Mouse (Mus musculus): Measurements from ENCODE around the gene Spag9. TPM values are rescaled to one million over a fixed set of nuclear protein-coding genes. Genes with fewer than 3 reads are reported as not detected.

Gene Spag9
- total RNA-seq, 2 experiments from 2014 or later = 134 to 170 TPM

DNA sequence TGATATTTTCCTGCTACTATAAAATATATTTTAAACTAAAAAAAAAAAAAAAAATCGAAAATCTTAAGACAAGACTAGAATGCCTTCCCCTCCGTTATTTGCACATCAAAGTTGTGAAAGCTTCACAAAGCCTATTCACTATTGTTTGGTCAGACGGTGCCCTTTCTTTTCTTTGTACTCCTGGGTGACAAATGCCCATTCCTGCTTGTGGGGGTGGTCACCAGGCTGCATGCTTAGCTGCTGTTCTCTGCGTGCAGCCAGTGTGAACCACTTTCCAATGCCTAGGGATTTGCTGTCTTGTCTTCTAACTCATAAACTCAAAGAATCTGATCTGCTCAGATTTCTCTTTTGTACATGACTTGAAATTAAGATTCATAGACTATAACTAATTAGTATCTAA, 49.1 kb downstream of the Spag9 start:
- DNase-seq (ENCODE audit: low spot score) = no peak

DNA sequence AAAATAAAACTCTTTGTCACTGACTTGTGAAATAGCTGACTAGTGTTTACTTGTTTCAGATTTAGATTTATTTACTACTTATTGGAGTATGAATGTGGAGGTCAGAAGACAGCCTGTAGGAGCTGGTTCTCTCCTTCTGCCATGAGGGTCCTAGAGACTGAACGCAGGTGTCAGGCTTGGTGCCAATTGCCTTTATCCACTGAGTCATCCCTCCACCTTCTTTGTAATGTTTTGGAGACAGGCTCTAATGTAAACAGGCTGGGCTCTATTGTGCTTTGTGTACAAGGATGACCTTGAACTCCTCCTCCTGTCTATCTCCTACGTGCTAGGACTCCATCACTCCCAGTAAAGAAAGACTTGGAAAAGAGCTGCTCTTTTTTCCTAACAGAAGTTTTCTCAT, 51.4 kb downstream of the Spag9 start:
- DNase-seq (ENCODE audit: low spot score) = no peak

DNA sequence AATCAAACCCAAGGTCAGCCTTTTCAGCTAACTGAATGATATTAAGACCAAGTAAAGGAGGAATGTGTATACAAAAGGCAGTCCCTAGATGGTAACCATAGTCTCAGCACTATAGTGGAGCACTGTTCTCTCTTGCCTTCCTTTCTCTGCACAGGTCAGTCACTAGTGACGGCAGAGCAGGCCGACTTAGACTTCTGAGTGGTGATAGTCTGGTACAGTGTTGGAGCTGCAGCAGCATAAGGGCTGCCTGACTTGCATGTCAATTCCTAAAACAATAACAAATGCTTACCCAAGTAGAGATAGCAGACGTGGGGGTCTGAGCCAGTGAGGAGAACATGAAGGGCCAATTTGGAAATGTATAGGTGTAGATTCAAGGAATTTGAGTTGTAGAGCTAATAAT, 58.3 kb downstream of the Spag9 start:
- no peak for DNase-seq (ENCODE audit: low spot score)

DNA sequence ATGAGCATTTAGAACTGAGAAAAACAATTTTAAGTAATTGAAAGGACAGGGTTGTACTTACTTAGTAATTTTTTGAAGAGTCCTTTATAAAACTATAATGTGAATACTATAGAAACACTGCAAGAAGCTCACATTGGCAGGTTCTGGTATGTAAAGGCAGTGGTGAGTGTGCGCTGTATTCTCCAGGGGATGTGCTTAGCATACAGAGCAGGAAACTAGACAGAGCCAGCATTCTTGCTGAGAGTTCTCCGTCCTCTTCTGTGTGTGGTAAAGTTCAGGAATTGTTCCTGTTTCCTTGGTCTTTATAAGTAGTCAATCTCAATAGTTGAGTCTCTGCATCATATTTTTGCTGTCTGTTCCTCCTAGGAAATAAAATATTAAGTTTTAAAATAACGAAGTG, 59.0 kb downstream of the Spag9 start:
- no peak for DNase-seq (ENCODE audit: low spot score)

DNA sequence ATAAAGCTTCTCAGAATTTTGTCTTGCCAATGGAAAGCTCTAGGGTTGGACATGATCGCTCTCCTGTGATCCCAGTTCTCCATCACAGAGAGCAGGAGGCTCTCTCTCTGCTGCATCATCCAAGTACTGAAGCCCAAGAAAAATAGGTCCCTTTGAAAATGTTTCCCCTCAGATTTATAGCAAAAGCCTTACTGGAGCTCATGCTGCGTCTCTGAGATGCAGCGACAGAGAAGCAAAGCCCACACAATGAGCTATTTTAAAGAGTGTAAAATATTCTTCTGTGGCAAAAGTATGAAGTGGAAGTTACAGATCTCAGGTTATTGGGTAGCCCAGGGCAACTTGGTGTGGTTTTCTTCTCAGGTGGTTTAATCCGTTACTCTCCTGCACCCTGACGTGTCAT, 68.0 kb downstream of the Spag9 start:
- DNase-seq (ENCODE audit: low spot score) = no peak

DNA sequence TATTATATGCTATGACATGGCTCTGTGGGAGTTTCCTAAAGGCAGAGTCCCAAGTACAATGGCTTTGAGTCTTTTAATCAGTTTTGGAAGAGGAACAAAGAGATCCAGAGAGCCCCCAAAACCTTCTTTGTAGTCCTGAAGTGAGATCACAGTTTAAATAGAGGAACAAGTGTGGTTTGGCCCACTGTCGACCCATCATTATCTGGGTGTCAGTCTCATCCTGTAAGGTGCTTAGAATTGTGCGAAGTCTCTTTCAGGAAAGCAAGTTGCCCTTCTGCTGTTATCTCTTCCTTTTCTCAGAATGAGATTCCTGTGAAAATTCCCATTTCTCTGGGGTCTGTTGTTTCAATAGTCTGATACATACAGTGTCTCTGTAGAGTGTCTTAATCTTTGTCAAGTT, 74.6 kb downstream of the Spag9 start:
- DNase-seq (ENCODE audit: low spot score) = no peak

DNA sequence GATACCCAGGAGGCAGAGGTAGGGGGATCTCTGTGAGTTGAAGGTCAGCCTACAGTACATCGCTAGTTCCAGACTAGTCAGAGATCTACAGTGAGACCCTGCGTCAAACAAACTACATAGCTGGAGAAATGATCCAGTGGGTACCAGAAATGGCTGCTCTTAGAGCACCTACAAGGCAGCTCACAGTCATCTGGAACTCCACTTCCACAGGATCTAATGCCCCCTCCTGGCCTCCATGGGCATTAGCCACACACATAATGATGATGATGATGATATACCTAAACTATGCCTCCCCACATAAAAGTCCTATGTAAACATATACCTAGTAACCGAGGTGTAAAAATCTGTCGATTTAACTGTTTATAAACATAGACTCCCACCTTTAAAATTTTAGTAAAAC, 77.4 kb downstream of the Spag9 start:
- DNase-seq (ENCODE audit: low spot score) = peak; percentile 11

DNA sequence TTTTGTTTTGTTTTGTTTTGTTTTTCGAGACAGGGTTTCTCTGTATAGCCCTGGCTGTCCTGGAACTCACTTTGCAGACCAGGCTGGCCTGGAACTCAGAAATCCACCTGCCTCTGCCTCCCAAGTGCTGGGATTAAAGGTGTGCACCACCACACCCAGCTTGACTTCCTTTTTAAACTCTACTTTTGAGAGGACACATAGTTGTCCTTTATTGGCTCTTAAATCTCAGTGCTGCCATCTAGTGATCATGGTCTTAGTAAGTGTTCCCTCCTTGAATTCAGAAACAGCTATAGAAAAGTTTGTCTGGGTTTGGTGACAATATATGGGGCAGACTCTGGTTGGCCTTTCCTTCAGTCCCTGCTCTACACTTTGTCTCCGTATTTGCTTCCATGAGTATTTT, 91.1 kb downstream of the Spag9 start:
- DNase-seq (ENCODE audit: low spot score) = peak; percentile 67

DNA sequence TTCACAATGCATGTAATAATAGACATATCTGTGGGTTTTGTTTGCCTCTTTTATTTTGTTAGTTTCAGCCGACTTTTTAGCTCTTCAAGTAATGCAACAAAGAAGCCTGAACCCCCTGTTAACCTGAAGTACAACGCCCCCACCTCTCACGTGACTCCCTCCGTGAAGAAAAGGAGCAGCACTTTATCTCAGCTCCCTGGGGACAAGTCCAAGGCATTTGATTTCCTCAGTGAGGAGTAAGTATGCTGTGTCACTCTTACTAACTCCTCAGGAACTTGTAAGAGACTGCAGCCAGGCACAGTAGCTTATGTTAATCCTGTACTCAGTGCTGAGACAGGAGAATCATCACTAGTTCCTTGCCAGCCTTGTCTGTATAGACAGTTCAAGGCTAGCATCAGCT, 94.6 kb downstream of the Spag9 start:
- DNase-seq (ENCODE audit: low spot score) = no peak

DNA sequence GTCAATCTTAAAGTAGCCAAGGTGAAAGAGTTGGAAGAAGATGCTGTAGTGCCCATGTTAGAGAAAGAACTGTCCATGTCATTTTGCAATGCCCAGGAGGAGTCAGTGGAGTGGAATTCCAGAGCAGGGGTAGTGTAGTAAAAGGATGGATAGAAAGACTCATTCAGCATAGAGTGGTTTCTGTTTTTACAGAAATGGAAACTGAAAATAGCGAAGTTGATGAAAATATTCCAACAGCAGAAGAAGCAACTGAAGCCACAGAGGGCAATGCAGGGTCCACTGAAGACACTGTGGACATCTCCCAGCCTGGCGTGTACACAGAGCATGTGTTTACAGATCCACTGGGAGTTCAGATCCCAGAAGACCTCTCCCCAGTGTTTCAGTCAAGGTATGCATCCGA, 101.6 kb downstream of the Spag9 start:
- no peak for DNase-seq (ENCODE audit: low spot score)

DNA sequence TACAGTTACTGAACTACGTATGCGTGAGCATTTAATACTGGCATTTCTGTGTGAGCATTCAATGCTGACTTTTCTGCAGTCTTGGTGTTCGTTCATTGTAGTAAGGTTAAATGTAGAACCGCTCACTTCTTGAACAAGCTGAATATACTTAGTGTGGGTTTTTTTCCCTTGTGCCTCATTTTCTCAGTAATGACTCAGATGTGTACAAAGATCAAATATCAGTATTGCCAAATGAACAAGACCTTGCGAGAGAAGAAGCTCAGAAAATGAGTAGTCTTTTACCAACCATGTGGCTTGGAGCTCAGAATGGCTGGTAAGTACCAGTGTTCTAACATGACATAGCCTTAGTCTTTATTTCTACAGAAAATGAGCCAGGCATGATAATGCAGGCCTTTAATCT, 102.9 kb downstream of the Spag9 start:
- no peak for DNase-seq (ENCODE audit: low spot score)

DNA sequence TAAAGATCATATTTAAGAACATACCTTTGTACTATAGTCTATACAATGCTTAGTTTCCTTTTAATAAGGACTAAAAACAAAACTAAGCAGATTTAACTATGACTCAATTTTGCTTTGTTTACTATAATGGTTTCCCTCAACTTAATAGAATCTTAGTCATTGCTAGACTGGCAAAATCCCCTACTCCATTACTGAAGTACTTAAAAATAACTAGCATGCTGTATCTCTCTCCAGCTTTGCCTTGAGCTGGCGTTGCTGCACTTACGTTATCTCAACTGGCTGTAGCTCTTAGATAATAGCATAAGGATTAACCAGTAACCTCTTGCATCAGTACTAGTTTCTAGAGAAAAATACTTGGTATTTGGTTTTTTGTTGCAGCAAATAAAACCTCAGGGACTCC, 117.9 kb downstream of the Spag9 start:
- DNase-seq (ENCODE audit: low spot score) = no peak

DNA sequence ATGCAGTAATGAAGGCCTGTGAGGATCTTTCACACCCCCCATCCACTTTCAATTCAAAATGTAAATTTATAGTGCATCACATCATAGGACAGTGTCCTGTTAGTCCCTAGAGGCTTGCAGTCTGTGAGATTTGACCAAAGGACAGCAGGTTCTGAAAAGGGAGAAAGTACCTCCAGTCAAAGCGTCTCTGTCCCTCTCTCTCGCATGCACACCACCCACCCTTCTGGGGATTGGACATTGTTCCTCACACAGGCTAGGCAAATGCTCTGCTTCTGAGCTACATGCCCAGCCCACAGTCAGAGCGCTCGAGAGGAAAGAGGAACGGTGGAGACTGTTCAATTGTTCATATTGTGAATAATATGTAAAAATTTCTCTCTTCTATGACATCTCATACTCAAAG, 119.5 kb downstream of the Spag9 start:
- no peak for DNase-seq (ENCODE audit: low spot score)

DNA sequence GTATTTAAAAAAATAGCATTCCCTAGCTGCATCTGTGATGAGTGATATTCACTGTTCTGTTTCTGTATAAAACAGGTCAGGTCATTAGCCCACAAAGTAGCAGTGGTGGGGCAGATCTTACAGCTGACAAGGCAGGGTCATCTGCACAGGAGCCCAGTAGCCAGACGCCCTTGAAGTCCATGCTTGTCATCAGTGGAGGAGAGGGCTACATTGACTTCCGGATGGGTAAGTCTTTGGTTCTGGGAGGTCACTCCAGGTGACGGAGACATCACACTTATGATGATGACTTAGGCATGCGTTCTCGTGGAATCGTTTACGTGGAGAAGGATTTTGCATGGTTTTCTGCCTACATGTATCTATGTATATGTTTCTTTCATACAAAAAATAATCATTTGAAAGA, 120.8 kb downstream of the Spag9 start:
- no peak for DNase-seq (ENCODE audit: low spot score)

DNA sequence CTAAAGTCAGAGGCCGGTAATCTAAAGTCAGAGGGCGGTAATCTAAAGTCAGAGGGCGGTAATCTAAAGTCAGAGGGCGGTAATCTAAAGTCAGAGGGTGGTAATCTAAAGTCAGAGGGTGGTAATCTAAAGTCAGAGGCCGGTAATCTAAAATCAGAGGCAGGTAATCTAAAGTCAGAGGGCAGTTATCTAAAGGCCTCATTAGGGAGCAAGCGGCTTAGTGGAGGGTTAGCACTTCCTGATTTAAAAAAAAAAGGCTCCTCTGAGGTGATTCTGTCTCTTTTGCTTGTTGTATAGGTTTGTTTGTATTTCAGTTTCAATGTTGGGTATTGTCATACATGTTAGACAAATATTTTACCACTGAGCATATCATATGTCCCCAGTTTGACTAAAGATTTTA, 121.9 kb downstream of the Spag9 start:
- DNase-seq (ENCODE audit: low spot score) = no peak

DNA sequence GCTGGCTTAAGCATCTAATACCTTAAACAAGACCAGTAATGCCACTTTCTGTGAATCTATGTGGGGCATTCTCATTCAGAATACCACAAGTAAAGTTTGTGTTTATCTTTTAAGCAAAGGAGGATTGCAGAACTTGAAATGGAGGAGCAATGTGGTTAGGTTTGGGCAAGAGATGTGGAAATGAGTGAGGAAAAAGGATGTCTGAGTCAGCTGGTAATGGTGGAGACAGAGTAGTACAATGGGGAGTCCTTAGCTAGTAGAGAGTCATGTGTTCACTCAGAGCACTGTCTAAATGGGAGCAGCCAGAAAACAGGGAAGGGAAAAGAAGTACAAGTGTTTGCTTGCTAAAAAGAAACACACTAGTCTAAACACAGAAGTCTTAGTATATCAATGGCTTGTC, 122.7 kb downstream of the Spag9 start:
- DNase-seq (ENCODE audit: low spot score) = no peak

DNA sequence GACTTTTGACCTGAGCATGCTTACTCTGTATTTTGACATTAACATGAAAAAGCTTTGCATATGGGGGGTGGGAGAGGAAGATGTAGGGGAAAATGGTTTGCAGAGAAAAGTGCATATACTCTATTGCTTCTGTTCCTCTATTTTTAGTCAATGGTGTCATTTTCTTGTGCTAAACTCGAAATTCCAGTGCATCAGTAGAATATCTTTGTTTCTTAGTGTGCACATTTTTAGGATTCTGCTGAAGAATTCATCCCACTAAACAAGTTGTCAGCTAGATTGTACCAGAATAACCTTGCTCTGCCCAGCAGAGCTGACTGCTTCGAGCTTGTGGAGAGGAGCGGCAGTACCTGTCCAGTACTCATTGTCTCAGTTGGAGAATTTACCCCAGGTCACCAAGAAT, 124.8 kb downstream of the Spag9 start:
- DNase-seq (ENCODE audit: low spot score) = no peak

DNA sequence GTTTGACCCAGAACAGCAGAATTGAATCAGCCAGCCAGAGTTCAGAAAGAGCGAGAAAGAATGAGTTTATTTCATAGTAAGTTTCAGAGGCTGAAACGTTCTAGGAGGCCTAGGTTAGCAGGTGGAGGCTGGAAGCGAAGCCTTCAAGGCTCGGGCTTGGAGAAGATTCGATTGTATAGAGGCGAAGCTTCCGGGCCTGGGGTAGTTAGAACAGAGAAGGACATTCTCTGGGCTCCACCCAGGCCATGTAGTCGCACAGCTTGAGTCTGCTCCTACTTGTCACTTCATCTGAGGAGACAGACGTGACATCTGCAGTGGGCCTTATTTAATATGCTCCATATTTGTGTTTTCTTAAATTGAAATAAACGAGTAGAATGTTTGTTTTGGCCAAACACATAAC, 125.6 kb downstream of the Spag9 start:
- no peak for DNase-seq (ENCODE audit: low spot score)

DNA sequence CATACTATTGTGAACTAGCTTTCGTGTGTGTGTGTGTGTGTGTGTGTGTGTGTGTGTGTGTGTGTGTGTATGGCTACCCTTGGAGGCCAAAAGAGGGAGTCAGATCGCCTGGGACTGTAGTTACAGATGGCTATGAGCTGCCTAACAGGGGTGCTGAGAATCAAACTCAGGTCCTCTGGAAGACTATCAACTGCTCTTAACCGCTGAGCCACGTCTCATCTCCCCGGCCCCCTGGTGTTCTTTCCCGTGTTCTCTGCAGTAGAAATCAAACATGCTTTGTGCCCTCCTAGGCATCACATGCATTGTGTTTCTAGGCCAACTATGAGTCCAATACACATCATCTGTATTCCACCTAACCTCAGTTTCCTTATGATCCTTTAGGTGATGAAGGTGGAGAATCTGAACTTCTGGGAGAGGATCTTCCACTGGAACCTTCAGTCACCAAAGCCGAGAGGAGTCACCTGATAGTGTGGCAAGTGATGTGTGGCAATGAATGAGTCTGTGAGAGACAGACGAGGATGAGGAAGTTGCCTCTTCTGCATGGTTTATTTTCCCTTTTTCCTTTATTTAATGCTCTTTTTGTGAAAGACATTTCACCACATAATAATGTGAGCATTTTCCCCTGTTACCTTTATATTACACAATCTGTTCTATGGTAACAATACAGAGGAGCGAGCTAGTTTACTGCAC, 126.6 kb downstream of the Spag9 start:
- DNase-seq (ENCODE audit: low spot score) = no peak

DNA sequence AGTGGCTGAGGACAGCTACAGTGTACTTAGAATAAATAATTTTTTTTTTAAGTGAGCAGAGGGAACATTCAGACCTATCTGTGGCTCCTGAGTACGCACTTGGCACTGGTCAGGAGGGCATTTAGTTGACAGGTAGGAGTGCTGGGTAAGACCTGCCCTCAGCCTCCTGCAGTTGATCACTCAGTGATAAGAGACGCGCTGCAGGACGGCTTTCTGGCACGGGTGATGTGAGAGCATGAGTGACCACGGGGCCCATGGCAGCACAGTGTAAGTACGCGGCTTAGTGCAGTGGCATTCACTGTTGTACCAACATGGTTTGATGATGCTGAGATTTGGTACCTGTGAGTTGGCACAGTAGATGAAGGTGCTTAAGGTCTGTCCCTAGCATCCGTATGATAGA, 130.8 kb downstream of the Spag9 start:
- DNase-seq (ENCODE audit: low spot score) = no peak

DNA sequence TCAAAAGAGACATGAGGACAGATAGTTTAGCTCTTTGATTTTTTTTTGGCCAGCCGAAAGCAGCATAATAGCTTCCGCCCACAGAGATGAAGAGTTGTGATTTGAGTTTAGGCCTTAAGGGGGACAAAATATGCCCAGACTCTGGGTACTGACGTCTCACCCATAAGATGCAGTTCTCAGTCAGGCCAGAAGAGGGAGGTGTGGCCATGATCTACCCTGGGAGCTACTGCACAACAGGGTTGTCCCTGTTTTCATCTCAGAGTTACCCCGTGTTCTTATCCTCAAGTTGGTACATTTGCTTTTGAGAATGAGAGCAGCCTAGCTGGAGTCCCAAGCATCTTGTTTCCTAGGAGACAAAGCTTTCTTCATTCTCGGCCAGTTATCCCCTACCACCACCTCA, 132.1 kb downstream of the Spag9 start:
- peak; percentile 85 for DNase-seq (ENCODE audit: low spot score)

DNA sequence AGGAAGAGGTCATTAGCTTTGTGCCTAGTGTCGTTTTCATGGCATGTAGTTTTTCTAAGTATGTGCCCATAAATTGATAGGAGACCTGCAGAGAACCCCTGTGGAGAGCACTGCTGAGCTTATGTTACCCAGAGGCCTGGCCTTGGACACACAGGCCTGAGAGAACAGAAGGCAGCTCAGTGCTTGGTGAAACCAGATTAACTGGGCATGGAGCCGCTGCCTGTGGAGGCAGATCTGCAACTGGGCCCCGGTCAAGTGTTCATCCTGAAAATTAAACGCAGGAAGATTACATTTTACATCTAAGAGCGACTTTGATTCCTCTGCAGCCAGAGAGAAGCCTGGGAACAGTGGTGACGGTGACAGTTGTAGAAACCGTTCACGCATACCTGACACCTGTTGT, 132.6 kb downstream of the Spag9 start:
- no peak for DNase-seq (ENCODE audit: low spot score)

DNA sequence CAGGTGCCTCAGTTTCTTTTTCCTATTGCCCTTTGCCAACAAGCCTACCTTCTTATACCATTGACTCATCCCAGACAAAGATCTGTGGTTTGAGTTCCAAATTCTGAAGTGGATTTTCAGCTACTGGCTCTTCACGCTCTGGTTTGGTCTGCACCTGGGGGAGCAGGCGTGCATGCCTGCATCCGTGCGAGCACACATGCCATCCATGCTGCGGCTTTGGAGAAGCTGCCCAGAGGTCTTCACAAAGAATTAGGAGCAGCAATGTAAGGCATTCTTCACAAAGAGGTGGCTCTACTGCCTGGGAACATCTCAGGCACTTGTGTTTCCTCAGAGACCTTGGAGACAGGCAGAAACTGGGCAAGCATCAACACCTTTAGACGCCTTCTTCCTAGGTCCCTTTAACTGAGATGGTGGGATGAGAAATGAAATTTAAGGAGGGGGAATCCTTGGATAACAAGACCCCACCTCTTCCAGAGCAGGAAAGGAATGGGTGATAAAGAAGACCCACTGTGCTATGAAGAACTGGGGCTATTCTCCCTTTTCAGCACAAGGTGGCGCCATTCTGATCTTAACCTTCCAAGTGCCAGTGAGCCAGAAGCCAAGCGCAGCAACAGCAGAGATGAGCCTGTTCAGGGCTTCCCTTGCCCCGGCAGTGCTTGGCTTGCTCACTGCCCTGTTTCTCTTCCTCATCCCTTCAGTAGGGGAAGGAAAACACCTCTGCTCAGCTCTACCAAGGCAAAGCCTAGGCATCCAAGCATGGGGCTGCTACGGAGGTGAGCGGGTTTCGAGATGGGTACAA, 133.6 kb downstream of the Spag9 start:
- peak; percentile 78 for DNase-seq (ENCODE audit: low spot score)
